Mouse (Mus musculus): ENCODE measurements at regions not wholly inside any gene's neighbourhood (a gene's known extent, or its start where the extent isn't known, plus 50 kb on each side); places are given as distances from the start of the nearest gene placed in this dataset.

DNA sequence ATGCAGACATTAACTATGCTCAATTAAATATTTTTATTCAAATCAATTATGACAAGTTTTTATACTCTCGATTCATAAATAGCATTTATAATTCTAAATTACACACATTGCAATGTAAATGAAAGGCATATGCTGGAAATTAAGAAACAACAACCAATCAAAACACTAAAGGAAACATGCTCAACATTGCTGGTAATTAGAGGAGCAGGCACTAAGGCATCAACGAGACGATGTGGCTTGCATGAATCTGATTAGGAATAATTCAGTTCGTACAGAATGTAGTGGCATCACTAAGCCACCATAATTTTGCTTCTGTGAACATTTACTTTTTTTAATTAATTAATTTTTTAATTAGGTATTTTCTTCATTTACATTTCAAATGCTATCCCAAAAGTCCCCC is 266.2 kb upstream of the Marcks start:
- no peak overlapping the region for H3K27ac ChIP-seq (ENCODE audit: insufficient read depth, low read depth)
- dilution Hi-C loops (cut with MboI; ENCODE audit: extremely low pct_ligation_motif_present, extremely low pct_unique_long_range_greater_than_20kb, low sequenced_read_pairs) = no loop called here
- no peaks in the 10 kb centered on the region for H3K4me1 ChIP-seq (ENCODE audit: control insufficient read depth in 1 of 2, insufficient read depth in 2 of 2)

DNA sequence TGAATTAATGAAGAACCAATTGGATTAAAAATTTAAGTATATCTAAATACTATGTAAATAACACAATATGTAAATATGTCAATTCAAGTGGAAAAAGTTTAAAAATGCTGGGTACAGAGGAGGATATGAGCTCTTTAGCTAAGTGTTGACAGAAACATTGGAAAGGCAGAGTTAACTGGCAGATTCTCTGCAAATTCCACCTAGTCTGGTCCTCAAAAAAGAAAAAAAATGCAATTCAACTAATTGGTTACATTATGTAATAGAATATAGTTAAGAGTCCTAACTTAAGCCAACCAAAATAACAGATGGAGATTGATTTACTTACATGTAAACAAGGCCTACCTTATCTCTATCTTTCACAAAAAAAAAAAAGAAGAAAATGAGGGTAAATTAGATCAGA is 265.7 kb upstream of the Marcks start:
- H3K79me2 ChIP-seq (replicated peaks; ENCODE audit: control insufficient read depth, extremely low read depth, insufficient read depth, poor library complexity, severe bottlenecking) = no peaks in the 10 kb centered on the region
- no peak for DNase-seq (ENCODE audit: extremely low read depth)
- dilution Hi-C loops (cut with MboI; ENCODE audit: extremely low pct_ligation_motif_present, extremely low pct_unique_long_range_greater_than_20kb, low sequenced_read_pairs) (no loop called here), in situ Hi-C loops (cut with MboI; ENCODE audit: low pct_ligation_motif_present, low pct_unique_long_range_greater_than_20kb, low sequenced_read_pairs) (no loop called here)
- H3K36me3 ChIP-seq (replicated peaks in 1 of 2; ENCODE audit: control insufficient read depth in 1 of 2, insufficient read depth in 1 of 2, low read length in 1 of 2) = no peaks in the 10 kb centered on the region
- no peaks in the 10 kb centered on the region for H3K4me1 ChIP-seq (ENCODE audit: control insufficient read depth in 1 of 2, insufficient read depth in 2 of 2)
- H3K4me2 ChIP-seq (ENCODE audit: insufficient read depth, low read depth, poor library complexity, severe bottlenecking) = no peak overlapping the region
- H3K27me3 ChIP-seq (replicated peaks) = no peaks in the 10 kb centered on the region
- H3K27ac ChIP-seq (ENCODE audit: insufficient read depth, low read depth) = no peak overlapping the region
- H3K9ac ChIP-seq (ENCODE audit: insufficient read depth, low read depth) = no peak overlapping the region
- H3K9me3 ChIP-seq (replicated peaks; ENCODE audit: low read length) = no peaks in the 10 kb centered on the region
- no peak for TF ChIP-seq POLR2A (IDR thresholded peaks at IDR 0.05; ENCODE audit: low read depth, low read length)
- no peak for TF ChIP-seq JUND (conservative IDR thresholded peaks at IDR 0.05; ENCODE audit: low read depth, low read length)
- TF ChIP-seq EP300 (IDR thresholded peaks at IDR 0.05; ENCODE audit: low read length) = no peak
- no peak for TF ChIP-seq MAZ (IDR thresholded peaks at IDR 0.05; ENCODE audit: low read depth, low read length)
- TF ChIP-seq MYC (IDR thresholded peaks at IDR 0.05; ENCODE audit: low read depth, low read length) = no peak
- TF ChIP-seq E2F4 (IDR thresholded peaks at IDR 0.05; ENCODE audit: insufficient replicate concordance, low read depth, low read length) = no peak
- TF ChIP-seq SMC3 (IDR thresholded peaks at IDR 0.05; ENCODE audit: low read depth, low read length) = no peak
- no peak for TF ChIP-seq HCFC1 (IDR thresholded peaks at IDR 0.05; ENCODE audit: low read depth, low read length)
- TF ChIP-seq ZNF384 (IDR thresholded peaks at IDR 0.05; ENCODE audit: low read depth, low read length) = no peak
- no peak for TF ChIP-seq CTCF (conservative IDR thresholded peaks at IDR 0.05 in 1 of 2, IDR thresholded peaks at IDR 0.05 in 1 of 2; ENCODE audit: low read depth in 2 of 2, low read length in 2 of 2)
- H3K4me3 ChIP-seq (replicated peaks in 1 of 3; ENCODE audit: low read depth in 2 of 3, low read length in 2 of 3, poor library complexity in 1 of 3) = no peak overlapping the region

More for the DNA sequence above, 266.2 kb upstream of the Marcks start:
- in situ Hi-C loops (cut with MboI; ENCODE audit: low pct_ligation_motif_present, low pct_unique_long_range_greater_than_20kb, low sequenced_read_pairs) = no loop called here
- Histone ChIP-seq H3K4me2 (ENCODE audit: insufficient read depth, low read depth, poor library complexity, severe bottlenecking) (no peak overlapping the region), H3K79me2 (replicated peaks; ENCODE audit: control insufficient read depth, extremely low read depth, insufficient read depth, poor library complexity, severe bottlenecking) (no peaks in the 10 kb centered on the region), H3K9me3 (replicated peaks; ENCODE audit: low read length) (no peaks in the 10 kb centered on the region), H3K9ac (ENCODE audit: insufficient read depth, low read depth) (no peak overlapping the region), H3K4me3 (replicated peaks in 1 of 3; ENCODE audit: low read depth in 2 of 3, low read length in 2 of 3, poor library complexity in 1 of 3) (no peak overlapping the region), H3K27me3 (replicated peaks) (no peaks in the 10 kb centered on the region), H3K36me3 (replicated peaks in 1 of 2; ENCODE audit: control insufficient read depth in 1 of 2, insufficient read depth in 1 of 2, low read length in 1 of 2) (no peaks in the 10 kb centered on the region)
- TF ChIP-seq E2F4 (IDR thresholded peaks at IDR 0.05; ENCODE audit: insufficient replicate concordance, low read depth, low read length) (no peak), CHD1 (IDR thresholded peaks at IDR 0.05; ENCODE audit: low read depth, low read length) (no peak), EP300 (IDR thresholded peaks at IDR 0.05; ENCODE audit: low read length) (no peak), ETS1 (conservative IDR thresholded peaks at IDR 0.05; ENCODE audit: low read depth, low read length) (no peak), NELFE (IDR thresholded peaks at IDR 0.05; ENCODE audit: low read depth, low read length) (no peak), MAFK (IDR thresholded peaks at IDR 0.05; ENCODE audit: insufficient replicate concordance, low read length) (no peak), SMC3 (IDR thresholded peaks at IDR 0.05; ENCODE audit: low read depth, low read length) (no peak)
- no peak for DNase-seq (ENCODE audit: extremely low read depth)

DNA sequence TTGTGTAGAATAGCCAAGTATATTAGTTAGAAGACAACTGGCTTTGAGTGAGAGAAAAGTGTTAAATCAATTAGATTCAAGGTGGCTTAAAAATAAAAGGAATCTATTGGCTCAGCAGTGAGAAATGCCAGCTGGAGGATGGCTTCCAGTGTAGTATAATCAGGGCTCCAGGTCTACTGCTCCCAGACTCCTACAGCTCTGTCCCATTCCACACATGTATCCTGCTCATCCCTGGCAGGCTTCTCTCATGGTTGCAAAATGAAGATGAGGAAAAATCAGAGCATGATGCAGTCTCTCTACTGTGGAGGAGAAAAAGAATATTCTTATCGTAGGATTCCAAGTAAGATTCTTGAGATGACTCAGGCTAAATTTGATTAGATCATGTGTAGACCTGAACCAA is 263.7 kb upstream of the Marcks start:
- no peaks in the 10 kb centered on the region for H3K36me3 ChIP-seq (replicated peaks in 1 of 2; ENCODE audit: control insufficient read depth in 1 of 2, insufficient read depth in 1 of 2, low read length in 1 of 2)
- peaks cover 3 to 4% of the 10 kb centered on the region in 2 experiments; a peak in 3 of 4 replicates for H3K4me1 ChIP-seq (ENCODE audit: control insufficient read depth in 1 of 2, insufficient read depth in 2 of 2)
- no peak overlapping the region for H3K27ac ChIP-seq (ENCODE audit: insufficient read depth, low read depth)
- no peak for DNase-seq (ENCODE audit: extremely low read depth)
- in situ Hi-C loops (cut with MboI; ENCODE audit: low pct_ligation_motif_present, low pct_unique_long_range_greater_than_20kb, low sequenced_read_pairs) = no loop called here
- no peak overlapping the region for H3K9ac ChIP-seq (ENCODE audit: insufficient read depth, low read depth)
- H3K9me3 ChIP-seq (replicated peaks; ENCODE audit: low read length) = no peaks in the 10 kb centered on the region
- no peaks in the 10 kb centered on the region for H3K79me2 ChIP-seq (replicated peaks; ENCODE audit: control insufficient read depth, extremely low read depth, insufficient read depth, poor library complexity, severe bottlenecking)
- H3K4me3 ChIP-seq (replicated peaks in 1 of 3; ENCODE audit: low read depth in 2 of 3, low read length in 2 of 3, poor library complexity in 1 of 3) = no peak overlapping the region
- dilution Hi-C loops (cut with MboI; ENCODE audit: extremely low pct_ligation_motif_present, extremely low pct_unique_long_range_greater_than_20kb, low sequenced_read_pairs) = no loop called here
- H3K27me3 ChIP-seq (replicated peaks) = no peaks in the 10 kb centered on the region
- TF ChIP-seq ZMIZ1 (IDR thresholded peaks at IDR 0.05; ENCODE audit: low read depth, low read length) (no peak), CHD1 (IDR thresholded peaks at IDR 0.05; ENCODE audit: low read depth, low read length) (no peak), GABPA (IDR thresholded peaks at IDR 0.05; ENCODE audit: insufficient replicate concordance, low read depth, low read length) (no peak), POLR2AphosphoS2 (IDR thresholded peaks at IDR 0.05; ENCODE audit: low read depth, low read length) (no peak), JUN (IDR thresholded peaks at IDR 0.05; ENCODE audit: insufficient read depth, low read depth, low read length) (no peak), ZNF384 (IDR thresholded peaks at IDR 0.05; ENCODE audit: low read depth, low read length) (no peak), ETS1 (conservative IDR thresholded peaks at IDR 0.05; ENCODE audit: low read depth, low read length) (no peak), ZC3H11A (IDR thresholded peaks at IDR 0.05; ENCODE audit: low read depth, low read length) (no peak), TCF12 (IDR thresholded peaks at IDR 0.05; ENCODE audit: low read depth, low read length) (no peak), BHLHE40 (IDR thresholded peaks at IDR 0.05; ENCODE audit: low read depth, low read length) (no peak), CTCF (conservative IDR thresholded peaks at IDR 0.05 in 1 of 2, IDR thresholded peaks at IDR 0.05 in 1 of 2; ENCODE audit: low read depth in 2 of 2, low read length in 2 of 2) (no peak), EP300 (IDR thresholded peaks at IDR 0.05; ENCODE audit: low read length) (no peak), MYC (IDR thresholded peaks at IDR 0.05; ENCODE audit: low read depth, low read length) (no peak), MXI1 (IDR thresholded peaks at IDR 0.05; ENCODE audit: low read depth, low read length) (no peak), RCOR1 (conservative IDR thresholded peaks at IDR 0.05; ENCODE audit: low read depth, low read length) (no peak), UBTF (IDR thresholded peaks at IDR 0.05; ENCODE audit: low read depth, low read length) (no peak), MAX (IDR thresholded peaks at IDR 0.05; ENCODE audit: low read length) (no peak), NRF1 (IDR thresholded peaks at IDR 0.05; ENCODE audit: low read depth, low read length) (no peak)
- no peak overlapping the region for H3K4me2 ChIP-seq (ENCODE audit: insufficient read depth, low read depth, poor library complexity, severe bottlenecking)

Data from CH12.LX (cell line).